Mouse (Mus musculus) left cerebral cortex, adult 18-20 months (tissue): ENCODE data around the gene Slc52a3. TPM values are rescaled to one million over a fixed set of nuclear protein-coding genes. Genes with fewer than 3 reads are reported as not detected.
A peak's percentile ranks its signal among the peaks of the same experiment; 100 is the strongest.
"Not testable (repeated sequence)": the region's sequence is repeated elsewhere in the genome, so short reads cannot be mapped to it uniquely, and the experiment has no call there.

Experiments
- DNase-seq, 2 experiments: peaks; one replicate each; pipeline ENCODE4 v3.0.0; 2021 to 2022; ENCODE audit warnings: low spot score in 2 of 2, mixed read lengths in 1 of 2
- total RNA-seq, 2 experiments: library from RNA; stranded (reverse); gene quantifications; 2 replicates each; pipeline ENCODE4 v1.2.3; 2021

Slc52a3 gene
- total RNA-seq, 2 experiments from 2014 or later = 2.1 to 2.8 TPM

- no peak for DNase-seq
Measured at GRCm38 (mm10) chr2:151972880-151973594, 23.3 kb upstream of the Slc52a3 start.

GRCm38 (mm10) chr2:151973595-151974562, 22.4 kb upstream of the Slc52a3 start:
- no peak for DNase-seq

DNA sequence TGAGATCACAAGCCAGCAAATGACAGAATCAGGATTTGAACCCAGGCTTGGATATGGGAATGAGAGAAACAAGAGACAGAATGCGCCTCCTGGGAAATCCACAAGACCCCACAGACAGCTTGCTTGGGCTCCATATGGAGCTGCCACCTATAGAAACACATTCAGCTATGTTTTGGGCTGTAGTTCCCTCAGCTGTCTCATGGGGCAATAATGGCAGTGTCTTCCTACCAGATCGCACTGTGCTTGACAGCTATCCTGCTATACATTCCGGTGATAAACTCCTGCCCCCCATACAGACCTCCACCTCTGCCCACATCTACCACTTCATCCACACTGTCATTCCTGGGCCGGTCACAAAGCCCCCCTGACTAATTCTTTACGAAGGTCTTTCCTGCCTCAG, 21.0 kb upstream of the Slc52a3 start:
- DNase-seq = no peak

GRCm38 (mm10) chr2:151976067-151976466, 20.2 kb upstream of the Slc52a3 start:
- DNase-seq = no peak

GRCm38 (mm10) chr2:151977689-151978440, 18.4 kb upstream of the Slc52a3 start:
- no peak for DNase-seq

DNA sequence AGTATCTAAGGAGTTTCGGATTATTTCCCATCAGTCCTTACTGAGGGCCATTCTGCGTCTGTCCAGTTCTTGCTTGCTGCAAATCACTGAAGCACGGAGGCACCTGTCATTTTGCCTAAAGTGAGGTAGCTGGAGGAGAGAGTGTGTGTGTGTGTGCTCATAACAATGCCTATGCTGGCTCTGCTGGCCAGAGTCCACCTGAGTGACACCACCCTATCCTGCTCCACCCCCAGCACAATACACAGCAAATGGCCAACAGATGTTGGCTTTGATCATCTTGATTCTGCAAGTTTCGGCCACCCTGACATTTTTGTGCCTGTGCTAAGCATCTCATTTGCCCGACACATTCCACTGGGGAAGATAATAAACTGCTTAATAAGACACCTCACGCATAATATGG, 17.8 kb upstream of the Slc52a3 start:
- no peak for DNase-seq

GRCm38 (mm10) chr2:151979470-151980354, 16.6 kb upstream of the Slc52a3 start, which contains the start of gene Fam110a:
Fam110a (minus strand) TSS chr2:151980219.
- peak; percentile 92 to 94 for DNase-seq

DNA sequence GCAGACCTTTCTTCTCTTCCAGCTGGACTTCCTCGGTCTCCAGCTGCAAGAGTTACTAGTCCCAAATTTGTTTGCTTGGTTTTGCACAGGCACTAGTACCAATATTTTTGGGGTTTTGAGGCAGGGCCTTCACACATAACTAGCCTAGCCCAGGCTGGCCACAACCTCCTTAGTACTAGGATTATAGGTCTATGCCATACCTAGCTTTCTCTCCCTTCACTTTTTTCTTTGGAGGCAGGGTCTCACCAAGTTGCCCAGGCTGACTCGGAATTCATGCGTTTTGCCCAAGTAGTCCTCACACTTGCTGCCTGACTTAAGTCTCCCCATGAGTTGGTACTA, 16.0 kb upstream of the Slc52a3 start:
- DNase-seq = no peak

GRCm38 (mm10) chr2:151981268-151981667, 15.0 kb upstream of the Slc52a3 start:
- no peak for DNase-seq

GRCm38 (mm10) chr2:151982476-151982875, 13.8 kb upstream of the Slc52a3 start:
- no peak for DNase-seq

- no peak for DNase-seq
Measured at GRCm38 (mm10) chr2:151984019-151984418, 12.3 kb upstream of the Slc52a3 start.

GRCm38 (mm10) chr2:151985426-151986172, 10.7 kb upstream of the Slc52a3 start:
- DNase-seq = no peak

GRCm38 (mm10) chr2:151986958-151987357, 9.4 kb upstream of the Slc52a3 start:
- no peak for DNase-seq

DNA sequence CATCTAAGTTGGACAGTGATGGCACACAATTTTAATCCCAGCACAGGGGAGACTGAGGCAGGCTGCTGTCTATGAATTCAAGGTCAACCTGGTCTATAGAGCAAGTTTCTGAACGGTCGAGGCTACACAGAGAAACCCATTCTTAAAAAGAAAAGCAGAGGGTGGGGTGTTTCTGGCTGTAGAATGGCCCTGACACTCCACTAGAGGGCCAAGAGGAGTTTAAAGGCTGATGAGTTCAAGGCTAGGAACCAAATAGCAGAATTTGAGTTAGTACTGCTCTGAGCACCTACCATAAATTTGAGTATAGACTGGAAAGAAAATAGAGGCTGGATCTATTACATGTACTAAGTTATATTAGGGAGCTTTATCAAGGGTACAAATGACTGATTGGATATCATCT, 7.3 kb upstream of the Slc52a3 start:
- DNase-seq = no peak

GRCm38 (mm10) chr2:151990985-151991394, 5.3 kb upstream of the Slc52a3 start:
- DNase-seq = no peak

- DNase-seq = no peak
Measured at GRCm38 (mm10) chr2:151991446-151991845, 4.9 kb upstream of the Slc52a3 start.

GRCm38 (mm10) chr2:151994350-151995122, 1.8 kb upstream of the Slc52a3 start:
- DNase-seq = peak; percentile 76 to 83

- DNase-seq = not testable (repeated sequence)
Measured at GRCm38 (mm10) chr2:151997190-151997575, 872 bp downstream of the Slc52a3 start.
